Mouse (Mus musculus): ENCODE data around the gene Megf11.

Gene Megf11

DNA sequence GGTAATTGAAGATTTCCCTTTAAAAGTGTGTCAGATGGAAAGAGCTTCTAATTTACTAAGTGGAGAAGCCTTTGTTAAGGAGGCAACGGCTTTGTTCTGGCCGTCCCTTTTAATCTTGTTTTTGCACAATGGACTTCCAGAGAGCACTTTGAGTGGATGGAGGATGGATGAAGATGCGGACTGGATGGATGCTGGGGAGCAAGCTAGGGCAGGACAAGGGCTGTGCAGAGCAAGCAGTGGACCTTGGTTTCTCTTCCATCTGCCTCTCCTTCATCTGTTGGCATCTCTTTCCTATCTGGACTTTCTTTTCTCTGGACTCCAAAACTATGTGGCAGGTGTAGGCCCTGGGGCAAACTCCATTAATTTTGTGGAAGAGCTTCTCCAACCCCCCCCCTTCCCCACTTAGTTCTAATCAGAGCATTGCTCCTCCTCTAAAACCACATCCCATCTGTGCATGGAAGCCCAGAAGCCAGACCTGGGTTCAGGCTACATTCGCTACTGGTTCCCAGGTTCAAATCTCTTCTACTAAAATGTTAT lies 135.4 kb downstream of the Megf11 start:
- WGBS = 81% methylated on average over 4 of the region's 4 CpGs

- WGBS = 73% methylated on average over 21 of the region's 21 CpGs
Measured at GRCm38 (mm10) chr9:64523264-64524045, 138.0 kb downstream of the Megf11 start.

DNA sequence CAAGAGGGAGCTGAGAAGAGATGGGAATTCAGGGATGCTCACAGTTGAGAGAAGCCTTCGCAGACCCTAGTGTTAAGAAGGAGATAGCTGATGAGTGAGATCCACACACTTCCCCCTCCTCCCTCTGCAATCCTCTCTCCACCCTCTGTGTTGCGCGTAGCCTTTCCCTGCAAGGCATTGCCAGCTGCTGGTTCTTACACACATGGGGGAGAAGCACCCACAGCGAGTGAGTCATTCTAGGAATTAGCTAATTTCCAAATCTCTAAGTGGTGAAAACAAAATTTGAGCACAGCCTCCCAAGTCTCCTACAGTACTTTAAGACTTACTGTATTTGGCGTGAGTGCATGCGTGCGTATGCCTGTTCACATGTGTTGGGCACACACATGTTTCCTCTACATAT lies 142.6 kb downstream of the Megf11 start:
- 57% methylated on average over 7 of the region's 7 CpGs for WGBS

- WGBS = 40% methylated on average over 2 of the region's 2 CpGs
Measured at GRCm38 (mm10) chr9:64528595-64528994, 143.2 kb downstream of the Megf11 start.

- WGBS = 74% methylated on average over 3 of the region's 3 CpGs
Measured at GRCm38 (mm10) chr9:64531935-64532334, 146.5 kb downstream of the Megf11 start.

GRCm38 (mm10) chr9:64532711-64533242 lies 147.4 kb downstream of the Megf11 start:
- 77% methylated on average over 4 of the region's 4 CpGs for WGBS

GRCm38 (mm10) chr9:64533488-64534119 lies 148.2 kb downstream of the Megf11 start:
- WGBS = 27% methylated on average over 15 of the region's 15 CpGs

DNA sequence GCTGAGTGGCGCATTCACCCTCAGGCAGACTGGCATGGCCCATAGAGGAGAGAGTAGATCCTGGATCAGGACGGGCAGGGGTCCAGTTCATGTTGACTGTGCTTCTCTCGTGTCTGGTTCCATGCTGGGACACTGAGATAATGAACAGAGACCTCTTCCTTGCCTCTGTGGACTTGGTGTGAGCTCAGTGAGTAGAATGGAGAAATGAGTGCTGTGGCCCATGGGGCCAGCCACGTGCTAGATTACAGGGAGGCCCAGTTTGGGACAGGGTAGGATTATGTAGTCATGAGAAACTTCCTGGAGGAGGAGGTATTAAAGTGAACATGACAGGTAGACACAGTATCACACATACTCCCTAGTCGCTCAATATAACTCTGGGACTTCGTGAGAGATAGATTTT lies 148.9 kb downstream of the Megf11 start:
- 85% methylated on average over 6 of the region's 6 CpGs for WGBS

DNA sequence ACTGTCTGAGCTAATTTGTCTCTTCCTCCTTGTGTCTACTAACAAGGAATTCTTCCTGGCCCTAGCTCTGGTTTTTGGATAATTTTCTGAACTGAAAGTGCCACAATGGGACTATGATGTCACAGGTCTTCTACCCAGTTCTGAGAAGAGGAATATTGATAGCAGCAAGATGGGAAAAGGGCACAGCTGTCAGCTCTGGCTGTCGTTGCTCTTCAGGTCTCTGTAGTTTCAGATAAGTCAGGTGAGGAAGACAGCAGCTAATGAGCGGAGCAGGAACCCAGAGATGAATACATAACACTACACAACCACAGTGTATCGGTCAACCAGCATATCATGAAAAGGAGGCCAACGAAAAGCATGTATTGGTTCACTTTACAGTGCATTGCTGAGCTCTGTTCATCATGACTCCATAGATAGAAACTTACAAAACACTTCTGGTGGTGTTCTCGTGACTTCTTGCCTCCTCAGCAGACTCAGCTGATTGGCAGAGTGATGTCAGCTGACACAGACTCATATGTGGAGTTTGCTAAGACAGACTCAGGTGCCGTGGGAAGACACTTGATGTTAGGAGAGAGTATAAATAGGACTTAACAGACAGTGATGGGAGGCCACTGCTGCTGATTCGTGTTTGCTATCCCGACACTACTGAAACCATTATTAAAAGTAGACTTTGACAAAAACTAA lies 149.6 kb downstream of the Megf11 start:
- WGBS = 95% methylated on average over 8 of the region's 8 CpGs

DNA sequence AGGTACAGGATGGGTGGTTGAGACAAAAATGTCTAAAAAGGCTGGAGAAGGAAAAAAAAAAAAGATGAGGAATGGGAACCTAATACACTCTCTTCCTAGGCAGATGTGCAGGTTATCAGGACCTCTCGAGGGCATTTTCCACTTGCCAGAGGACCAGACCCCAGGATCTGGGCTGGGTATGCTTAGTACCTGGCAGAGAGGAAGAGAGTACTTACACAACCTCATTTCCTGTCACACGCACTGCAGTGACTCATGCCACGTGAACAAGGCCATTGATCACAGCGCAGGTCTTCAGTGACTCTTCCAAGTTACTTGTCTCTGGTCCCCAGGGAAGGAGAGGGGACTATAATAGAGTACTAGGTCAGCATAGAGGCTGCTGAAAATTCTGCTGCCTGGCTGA lies 152.4 kb downstream of the Megf11 start:
- 86% methylated on average over 4 of the region's 4 CpGs for WGBS

DNA sequence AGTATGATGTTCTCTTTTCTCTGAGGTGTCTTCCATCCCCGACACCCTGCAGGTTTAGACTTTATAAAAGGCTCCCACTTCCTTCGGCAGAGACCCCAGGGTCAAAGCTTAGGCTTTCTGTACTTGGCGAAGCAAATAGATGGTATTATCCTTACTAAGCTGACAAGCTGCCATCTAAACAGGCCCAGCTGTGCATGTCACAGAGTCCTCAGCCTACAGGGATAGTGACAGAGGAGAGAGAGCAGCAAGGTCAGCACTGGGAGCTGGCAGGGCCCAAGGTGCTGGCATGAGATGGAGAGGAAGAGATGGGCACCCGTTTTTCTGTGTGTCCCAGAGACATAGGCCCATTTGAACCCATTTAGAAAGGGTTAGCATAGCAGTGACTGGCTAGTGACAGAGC lies 156.8 kb downstream of the Megf11 start:
- WGBS = 88% methylated on average over 4 of the region's 4 CpGs

GRCm38 (mm10) chr9:64543125-64543524 lies 157.7 kb downstream of the Megf11 start:
- WGBS = 70% methylated on average over 7 of the region's 7 CpGs

DNA sequence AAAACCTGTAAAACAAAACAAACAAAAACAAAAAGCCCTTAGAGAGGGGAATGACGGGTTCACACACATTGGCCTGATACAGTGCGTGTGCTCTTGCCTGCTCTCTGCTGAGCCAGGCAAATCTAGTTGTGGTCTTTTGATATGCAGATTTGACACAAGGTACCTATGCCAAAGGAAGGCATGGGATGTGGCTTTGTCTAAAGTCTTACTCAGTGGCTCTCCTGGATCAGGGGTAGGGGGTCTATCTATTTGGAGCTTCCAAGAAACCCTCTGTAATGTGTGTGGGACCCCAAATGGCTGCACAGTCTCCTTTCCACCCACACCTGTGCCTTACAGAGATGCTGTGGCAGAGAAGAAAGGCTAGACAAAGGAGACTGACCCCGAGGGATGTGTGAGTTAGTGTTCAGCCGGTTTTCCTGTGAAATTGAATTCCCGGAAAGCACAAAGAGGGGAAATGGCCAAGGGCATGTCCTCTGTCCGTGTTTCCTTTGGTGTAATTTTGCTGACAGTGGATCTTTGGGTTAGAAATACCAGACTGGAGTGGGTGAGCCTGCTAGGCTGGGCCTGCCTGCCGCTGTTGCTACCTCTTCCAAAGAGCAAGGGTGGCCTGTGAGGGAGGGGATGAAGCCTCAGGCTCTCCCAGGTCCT lies 161.0 kb downstream of the Megf11 start:
- 78% methylated on average over 7 of the region's 7 CpGs for WGBS

GRCm38 (mm10) chr9:64548332-64548731 lies 162.9 kb downstream of the Megf11 start:
- 86% methylated on average over 6 of the region's 6 CpGs for WGBS

- 82% methylated on average over 1 of the region's 1 CpGs for WGBS
Measured at GRCm38 (mm10) chr9:64551307-64551706, 165.9 kb downstream of the Megf11 start.

GRCm38 (mm10) chr9:64552046-64552445 lies 166.6 kb downstream of the Megf11 start:
- 76% methylated on average over 4 of the region's 4 CpGs for WGBS

GRCm38 (mm10) chr9:64553441-64553840 lies 168.0 kb downstream of the Megf11 start:
- WGBS = 90% methylated on average over 4 of the region's 4 CpGs

- WGBS = 44% methylated on average over 7 of the region's 7 CpGs
Measured at GRCm38 (mm10) chr9:64555620-64556019, 170.2 kb downstream of the Megf11 start.

DNA sequence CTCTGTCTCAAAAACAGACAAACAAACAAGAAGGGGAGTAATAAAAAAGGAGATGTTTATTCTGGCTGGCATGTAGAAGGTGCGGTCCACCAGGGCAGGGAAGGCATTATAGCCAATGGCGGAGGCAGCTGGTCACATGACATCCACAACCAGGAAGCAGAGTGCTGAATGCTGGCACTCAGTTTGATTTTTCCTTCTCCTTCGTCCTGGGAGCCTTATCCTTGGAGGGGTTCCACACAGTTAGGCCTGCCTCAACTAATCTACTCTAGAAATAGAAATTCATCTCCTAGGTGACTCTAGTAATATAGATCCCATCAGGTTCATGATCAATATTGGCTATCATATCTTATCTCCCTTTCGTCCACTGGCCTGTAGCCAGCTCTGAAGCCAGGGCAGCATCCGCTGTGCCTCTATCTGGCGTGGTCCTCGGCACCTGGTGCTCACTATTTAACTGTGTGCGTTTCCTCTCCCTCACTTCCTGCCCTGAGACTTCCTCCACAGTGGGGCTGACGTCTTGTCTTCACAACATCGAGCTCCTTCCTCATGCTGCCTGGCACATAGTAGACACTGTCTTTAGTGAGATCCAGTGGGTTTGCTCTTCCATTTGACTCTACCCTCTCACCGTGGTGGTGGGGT lies 171.8 kb downstream of the Megf11 start:
- WGBS = 81% methylated on average over 11 of the region's 11 CpGs

DNA sequence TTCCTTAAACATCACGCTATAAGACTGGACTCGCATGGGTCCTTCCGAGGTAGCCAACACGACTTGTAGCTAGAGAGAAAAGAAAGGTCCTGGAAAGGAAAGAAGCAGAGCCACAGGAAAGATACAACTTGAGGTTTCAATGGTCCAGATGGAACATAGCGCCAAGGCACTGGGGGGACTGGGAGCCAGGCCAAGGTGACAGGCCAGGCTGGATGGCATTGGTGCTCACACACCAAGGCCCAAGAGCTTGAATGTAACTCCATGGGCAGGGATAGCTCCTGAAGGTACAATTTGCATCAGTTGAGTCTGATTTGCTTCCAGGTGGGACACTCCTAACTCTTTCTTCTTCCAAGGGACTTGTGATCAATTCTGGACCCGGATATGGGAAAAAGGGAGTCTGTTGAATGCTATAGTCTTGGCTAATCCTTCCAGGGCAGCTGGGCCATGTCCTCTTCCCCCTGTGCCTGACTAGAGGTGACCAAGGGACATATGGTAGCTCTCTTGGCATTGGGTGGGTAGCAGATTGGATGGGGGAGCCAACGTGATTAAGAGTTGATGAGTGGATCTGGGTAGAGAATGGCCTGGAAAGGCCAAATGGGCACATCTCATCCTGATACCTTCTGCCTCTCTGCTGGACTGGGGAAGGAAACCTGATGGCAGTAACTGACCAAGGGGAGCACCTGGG lies 172.6 kb downstream of the Megf11 start:
- 96% methylated on average over 7 of the region's 7 CpGs for WGBS

DNA sequence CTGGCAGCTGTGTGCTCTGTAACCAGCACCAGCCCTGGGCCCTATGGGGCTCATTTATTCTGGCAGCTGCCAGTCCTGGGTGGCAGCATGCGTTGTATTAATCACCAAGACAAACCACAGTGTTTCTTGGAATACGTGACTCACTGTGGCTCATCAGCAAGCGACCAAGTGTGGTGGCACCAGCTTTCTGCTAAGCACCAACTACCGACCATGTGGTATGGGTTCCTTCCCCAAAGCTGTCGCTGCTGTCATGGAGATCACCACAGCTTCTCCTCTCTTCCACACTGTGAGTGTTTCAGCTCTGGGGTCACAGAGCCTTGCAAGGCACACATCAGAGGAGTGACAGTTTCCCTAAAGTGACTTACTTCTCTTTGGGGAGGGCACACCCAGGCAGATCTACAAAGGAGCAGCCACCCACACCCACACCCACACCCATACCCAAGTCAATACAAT lies 178.9 kb downstream of the Megf11 start:
- 61% methylated on average over 5 of the region's 5 CpGs for WGBS

All from cerebral cortex, adult 2 months (tissue).